Mouse (Mus musculus) left cerebral cortex, postnatal 10 days (tissue): ENCODE measurements around the gene Tec. TPM values are rescaled to one million over a fixed set of nuclear protein-coding genes. Genes with fewer than 3 reads are reported as not detected.
A peak's percentile ranks its signal among the peaks of the same experiment; 100 is the strongest.
"Not testable (repeated sequence)": the region's sequence is repeated elsewhere in the genome, so short reads cannot be mapped to it uniquely, and the experiment has no call there.

Source experiments
- DNase-seq, 2 experiments: peaks; one replicate each; pipeline ENCODE4 v3.0.0; 2021 to 2022; ENCODE audit warnings: low spot score in 2 of 2, mixed read lengths in 1 of 2; ENCODE audit errors: extremely low spot score in 1 of 2
- intact Hi-C: fragments of 180-260 bp; cut with DNase I; formaldehyde crosslinking; loops from one replicate; pipeline ENCODE4 v1.15.1; 2025
- total RNA-seq, 2 experiments: library from RNA; stranded (reverse); gene quantifications; 2 replicates each; pipeline ENCODE4 v1.2.3; 2021

Gene Tec
- total RNA-seq, 2 experiments from 2014 or later: 7.3 to 12.4 TPM

- no peak for DNase-seq
- intact Hi-C loops: no loop called here
Measured at GRCm38 (mm10) chr5:72832904-72833765, 35.1 kb downstream of the Tec start.

- DNase-seq: no peak
- intact Hi-C loops: no loop called here
Measured at GRCm38 (mm10) chr5:72832191-72832590, 36.1 kb downstream of the Tec start.

- no peak for DNase-seq
- intact Hi-C loops: no loop called here
Measured at GRCm38 (mm10) chr5:72830988-72831610, 37.2 kb downstream of the Tec start.

DNA sequence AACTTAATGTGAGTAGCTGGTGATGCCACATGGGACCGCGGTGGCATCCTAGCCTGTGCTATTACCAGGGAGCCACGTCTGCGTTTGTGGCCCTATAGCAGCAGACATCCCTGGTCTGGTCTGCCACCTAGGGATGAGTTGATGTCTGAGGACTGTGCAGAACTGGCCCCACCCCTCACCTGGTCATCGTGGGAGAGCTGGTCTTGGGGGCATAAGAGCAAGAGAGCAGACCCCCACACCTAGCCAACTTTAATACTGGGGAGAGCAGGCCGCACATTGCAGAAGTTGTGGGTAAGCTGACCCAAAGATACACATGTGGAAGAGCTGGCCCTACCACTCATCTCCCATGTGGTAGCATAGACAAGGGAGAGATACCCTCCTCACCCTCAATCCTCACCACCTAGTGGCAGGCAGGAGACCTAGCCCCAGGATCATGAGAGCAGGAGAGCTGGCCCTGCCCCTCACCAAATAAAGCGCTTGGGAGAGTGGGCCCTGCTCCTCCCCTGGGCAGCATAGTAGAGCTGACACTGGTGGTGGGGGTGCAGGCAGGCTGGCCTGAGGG, 38.7 kb downstream of the Tec start:
- intact Hi-C loops: no loop called here
- no peak for DNase-seq

DNA sequence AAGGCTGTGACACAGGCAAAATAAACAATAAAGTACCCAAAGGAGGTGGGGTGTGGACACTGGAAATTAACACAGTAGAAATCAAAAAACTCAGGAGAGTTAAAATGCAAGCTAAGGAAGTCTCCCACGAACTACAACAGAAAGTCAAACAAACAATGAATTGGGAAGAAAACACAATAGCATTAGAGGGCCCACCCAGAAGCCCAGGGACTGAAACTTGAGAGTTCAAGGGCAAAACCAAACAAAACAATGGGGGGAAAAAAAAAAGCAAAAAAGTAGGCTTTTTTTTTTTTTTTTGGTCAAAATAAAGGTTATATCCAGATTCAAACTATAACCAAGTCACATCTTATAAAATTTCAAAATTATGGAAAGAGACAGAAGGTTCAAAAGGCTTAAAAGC, 39.9 kb downstream of the Tec start:
- intact Hi-C loops: no loop called here
- DNase-seq: no peak

DNA sequence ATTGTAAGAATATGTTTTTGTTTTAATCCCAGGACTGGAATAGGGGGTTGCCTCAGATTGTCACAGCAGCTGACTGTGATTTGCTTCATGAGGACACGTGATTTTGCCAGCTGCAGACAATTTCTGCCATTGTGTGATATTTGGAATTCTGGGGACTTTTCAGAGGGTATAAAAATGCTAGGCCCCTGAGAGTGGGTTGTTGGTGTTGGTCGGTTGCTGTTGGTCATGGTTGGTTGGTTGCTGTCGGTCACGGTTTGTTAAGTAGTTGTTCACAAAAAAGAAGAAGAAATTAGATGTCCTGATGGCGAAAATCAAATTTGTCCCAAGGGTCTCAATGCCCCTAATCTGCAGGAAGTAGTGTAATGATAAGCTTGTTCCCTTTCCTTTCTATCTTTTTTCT, 40.8 kb downstream of the Tec start:
- no peak for DNase-seq
- intact Hi-C loops: no loop called here

DNA sequence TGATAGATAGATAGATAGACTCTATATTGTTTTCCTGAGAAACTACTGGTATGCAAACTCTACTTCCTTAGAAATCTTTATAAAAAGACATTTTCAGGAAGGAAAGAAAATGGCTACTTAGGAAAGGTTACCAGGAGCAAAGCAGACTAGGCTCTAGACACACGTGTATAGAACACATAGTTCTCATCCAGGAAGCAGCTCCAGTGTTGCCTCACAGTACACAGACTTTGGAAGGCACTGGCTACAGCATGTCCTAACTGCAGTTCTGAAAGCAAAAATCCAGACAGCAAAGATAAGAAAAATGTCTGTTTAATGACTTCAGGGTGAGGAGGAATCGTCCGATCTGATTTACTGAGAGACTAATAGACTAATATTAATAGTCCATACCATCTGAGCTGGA, 41.8 kb downstream of the Tec start:
- DNase-seq: no peak
- intact Hi-C loops: no loop called here

GRCm38 (mm10) chr5:72820651-72821050, 47.6 kb downstream of the Tec start:
- intact Hi-C loops: no loop called here
- DNase-seq: no peak

DNA sequence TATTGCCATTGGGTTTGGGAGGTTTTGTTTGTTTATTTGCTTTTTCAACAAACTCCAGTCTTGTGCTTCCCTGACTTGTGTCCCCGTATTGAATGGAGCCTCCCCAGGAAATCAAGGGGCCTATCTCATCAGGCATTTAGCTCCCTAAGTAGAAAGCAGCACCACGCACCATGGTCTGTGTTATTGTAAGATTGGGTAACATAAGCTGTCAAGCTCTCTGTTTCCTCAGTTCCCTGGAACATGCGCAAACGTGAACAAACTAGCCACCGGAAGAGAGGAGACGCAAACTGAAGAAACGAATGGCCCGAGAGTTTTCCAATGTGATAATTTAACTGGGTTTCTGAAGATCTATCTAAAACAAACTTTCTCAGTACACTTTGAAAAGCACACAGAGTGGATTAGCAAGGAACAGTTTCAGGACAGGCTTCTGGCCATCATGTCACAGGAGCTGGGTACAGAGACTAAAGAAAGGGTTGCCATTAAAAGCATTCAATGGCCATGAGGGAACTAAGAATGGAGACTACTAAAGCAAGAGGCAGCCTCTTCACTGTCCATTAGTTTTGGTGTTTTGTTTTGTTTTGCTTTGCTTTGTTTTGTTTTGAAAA, 48.1 kb downstream of the Tec start:
- intact Hi-C loops: no loop called here
- DNase-seq: no peak

GRCm38 (mm10) chr5:72818513-72819180, 49.6 kb downstream of the Tec start:
- intact Hi-C loops: no loop called here
- DNase-seq: no peak

DNA sequence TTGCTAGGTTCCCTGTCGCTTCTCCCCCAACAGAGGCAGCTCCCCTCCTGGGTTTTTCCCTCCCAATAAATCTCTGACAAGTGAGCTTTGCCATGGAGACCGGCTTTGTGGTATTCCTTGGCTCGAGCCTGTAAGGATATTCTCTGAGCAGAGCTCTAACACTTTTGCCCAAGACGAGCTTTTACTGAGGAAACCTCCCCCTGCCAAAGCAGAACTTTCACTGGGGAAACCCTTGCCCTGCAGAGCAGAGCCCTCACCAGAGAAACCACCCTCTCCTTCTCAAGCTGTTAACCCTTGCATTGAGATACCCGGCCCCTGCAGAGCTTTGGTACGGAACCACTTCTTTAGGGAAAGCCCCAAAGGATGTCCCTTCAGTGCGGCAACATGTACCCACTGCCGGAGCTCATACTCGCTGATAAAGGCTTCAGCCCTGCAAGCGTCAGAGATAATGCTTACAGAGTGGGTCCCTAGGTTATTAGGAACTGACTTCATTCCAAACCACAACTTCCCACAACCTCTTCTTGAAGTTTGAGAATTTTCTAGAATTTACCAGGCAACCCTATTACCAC, 50.7 kb downstream of the Tec start:
- intact Hi-C loops: no loop called here
- no peak for DNase-seq

- DNase-seq, intact Hi-C loops: not testable (repeated sequence)
Measured at GRCm38 (mm10) chr5:72816960-72817359, 51.3 kb downstream of the Tec start.

- DNase-seq: no peak
- intact Hi-C loops: no loop called here
Measured at GRCm38 (mm10) chr5:72816491-72816890, 51.8 kb downstream of the Tec start.

DNA sequence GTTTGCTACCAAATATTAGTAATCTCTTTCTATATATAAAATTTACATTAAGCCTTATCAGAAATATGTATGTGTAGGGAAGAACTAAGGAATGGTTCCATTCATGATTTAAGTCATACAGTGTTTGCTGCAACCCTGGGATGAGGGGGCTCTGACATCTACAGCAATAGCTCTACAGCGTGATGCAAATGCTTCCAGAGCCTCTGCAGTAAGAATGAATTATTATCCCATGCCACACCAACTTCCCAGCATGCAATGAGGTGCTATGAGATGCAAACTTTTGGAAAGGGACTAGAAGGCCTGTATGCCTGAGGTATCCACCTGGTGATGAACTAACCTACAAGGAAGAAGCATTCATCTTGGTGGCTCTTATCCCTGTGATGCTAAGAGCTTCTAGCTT, 52.2 kb downstream of the Tec start:
- intact Hi-C loops: no loop called here

DNA sequence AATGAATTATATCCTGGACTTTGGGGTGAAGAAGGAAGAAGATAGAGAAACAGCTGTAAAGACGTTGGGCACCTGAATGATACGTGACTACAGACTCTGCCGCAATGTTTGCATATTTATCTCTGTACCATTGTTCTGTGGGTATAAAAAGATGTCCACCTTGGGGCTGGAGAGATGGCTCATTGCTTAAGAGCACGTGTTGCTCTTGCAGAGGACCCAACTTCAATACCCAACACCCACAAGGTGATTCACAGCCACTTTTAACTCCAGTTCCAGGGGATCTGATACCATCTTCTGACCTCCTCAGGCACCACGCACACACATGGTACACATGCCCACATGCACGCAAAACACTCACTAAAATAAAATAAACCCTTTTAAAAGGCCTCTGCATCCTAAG, 52.9 kb downstream of the Tec start:
- intact Hi-C loops: no loop called here
- no peak for DNase-seq

More for the DNA sequence above, 52.2 kb downstream of the Tec start:
- DNase-seq: no peak

DNA sequence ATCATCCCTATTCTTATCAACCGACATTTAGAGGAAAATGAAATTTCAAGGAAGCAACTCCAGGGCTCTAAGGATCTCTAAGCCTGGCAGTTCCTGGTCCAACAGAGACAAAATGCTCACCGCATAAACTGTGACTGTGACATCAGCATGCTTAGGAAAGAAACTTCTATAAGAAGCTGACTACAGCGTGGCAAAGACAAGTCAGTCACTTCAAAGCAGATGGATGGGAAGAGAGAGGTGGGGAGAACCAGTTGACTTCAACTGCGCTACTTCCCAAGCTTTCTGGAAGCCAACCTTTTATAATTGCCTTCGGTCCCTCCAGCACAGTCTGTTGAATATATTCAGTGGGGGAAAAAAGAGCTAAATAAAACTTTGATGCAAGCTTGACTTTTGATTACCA, 54.2 kb downstream of the Tec start:
- peak in 1 of 2 experiments; percentile 35 for DNase-seq
- intact Hi-C loops: loop anchor here (5.0 kb wide), 1 partner anchor 63 kb away; no protein-coding TSS in a partner anchor

GRCm38 (mm10) chr5:72812908-72813307, 55.4 kb downstream of the Tec start:
- intact Hi-C loops: loop anchor here (5.0 kb wide), 1 partner anchor 64 kb away; no protein-coding TSS in a partner anchor
- DNase-seq: no peak

DNA sequence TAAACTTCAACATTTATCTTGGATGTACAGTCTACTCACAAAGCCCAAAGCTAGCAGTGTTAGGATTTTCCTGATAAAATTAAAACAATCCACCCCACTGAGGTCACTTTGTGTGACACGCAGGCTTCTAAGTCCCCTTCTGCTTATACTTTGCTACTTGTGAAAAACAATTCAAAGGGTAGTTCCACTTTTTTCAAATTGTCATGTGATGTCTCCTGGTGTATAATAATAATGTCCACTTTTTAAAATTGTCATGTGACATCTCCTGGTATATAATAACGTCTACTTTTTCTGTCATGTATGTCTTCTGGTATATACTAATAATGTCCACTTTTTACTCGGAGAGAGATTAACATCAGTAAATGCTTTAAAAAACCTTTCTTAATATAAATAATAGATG, 56.0 kb downstream of the Tec start:
- intact Hi-C loops: loop anchor here (5.0 kb wide), 1 partner anchor 65 kb away; no protein-coding TSS in a partner anchor

DNA sequence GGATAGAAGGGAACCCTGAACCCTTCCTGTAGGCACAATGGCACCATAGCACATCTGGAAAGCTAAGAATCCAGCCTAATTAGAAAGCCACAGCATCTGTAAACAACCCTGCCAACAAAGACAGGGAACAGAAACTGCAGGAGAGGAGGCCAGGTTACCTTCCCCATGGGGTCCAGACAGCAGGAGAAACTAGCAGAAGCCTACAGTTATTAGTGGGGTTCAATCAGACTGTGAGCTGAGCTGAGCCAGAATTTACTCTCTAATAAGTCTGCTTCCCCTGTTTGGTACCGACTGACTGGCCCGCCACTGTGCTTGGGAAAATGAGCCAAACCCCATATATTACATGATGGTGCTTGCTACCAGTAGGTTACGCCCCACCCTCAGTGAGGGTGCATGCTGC, 56.9 kb downstream of the Tec start:
- intact Hi-C loops: loop anchor here (5.0 kb wide), 1 partner anchor 66 kb away; no protein-coding TSS in a partner anchor
- no peak for DNase-seq

More for the DNA sequence above, 56.0 kb downstream of the Tec start:
- no peak for DNase-seq
